Mouse (Mus musculus): Measurements from ENCODE around the gene Gng13. TPM values are rescaled to one million over a fixed set of nuclear protein-coding genes. Genes with fewer than 3 reads are reported as not detected.

Gng13 gene
- polyA plus RNA-seq (2015; fragmentation: Nextera tagmentation; extraction: Ambion mirVana): 4.6 and 5.5 TPM in 2 replicates

GRCm38 (mm10) chr17:25716711-25717637, at the start of gene Gng13:
Gene Gng13 (plus strand): TSS chr17:25717171.
- no peak for DNase-seq (ENCODE audit: low spot score)

- DNase-seq (ENCODE audit: low spot score): no peak
Measured at GRCm38 (mm10) chr17:25668481-25669055, 48.4 kb upstream of the Gng13 start.

- no peak for DNase-seq (ENCODE audit: low spot score)
Measured at GRCm38 (mm10) chr17:25672982-25673381, 44.0 kb upstream of the Gng13 start.

- DNase-seq (ENCODE audit: low spot score): no peak
Measured at GRCm38 (mm10) chr17:25677969-25678368, 39.0 kb upstream of the Gng13 start.

- DNase-seq (ENCODE audit: low spot score): no peak
Measured at GRCm38 (mm10) chr17:25679818-25680217, 37.2 kb upstream of the Gng13 start.

- no peak for DNase-seq (ENCODE audit: low spot score)
Measured at GRCm38 (mm10) chr17:25681636-25682035, 35.3 kb upstream of the Gng13 start.

GRCm38 (mm10) chr17:25686323-25686722, 30.6 kb upstream of the Gng13 start:
- peak; percentile 33 for DNase-seq (ENCODE audit: low spot score)

GRCm38 (mm10) chr17:25688922-25689321, 28.0 kb upstream of the Gng13 start:
- no peak for DNase-seq (ENCODE audit: low spot score)

GRCm38 (mm10) chr17:25696263-25696662, 20.7 kb upstream of the Gng13 start:
- no peak for DNase-seq (ENCODE audit: low spot score)

- peak; percentile 77 for DNase-seq (ENCODE audit: low spot score)
Measured at GRCm38 (mm10) chr17:25698446-25698845, 18.5 kb upstream of the Gng13 start.

- DNase-seq (ENCODE audit: low spot score): peak; percentile 12
Measured at GRCm38 (mm10) chr17:25700863-25701496, 16.0 kb upstream of the Gng13 start.

GRCm38 (mm10) chr17:25709994-25710393, 7.0 kb upstream of the Gng13 start:
- no peak for DNase-seq (ENCODE audit: low spot score)

GRCm38 (mm10) chr17:25711136-25711535, 5.8 kb upstream of the Gng13 start:
- no peak for DNase-seq (ENCODE audit: low spot score)

GRCm38 (mm10) chr17:25715627-25716026, 1.3 kb upstream of the Gng13 start:
- no peak for DNase-seq (ENCODE audit: low spot score)

GRCm38 (mm10) chr17:25716130-25716529, 841 bp upstream of the Gng13 start:
- DNase-seq (ENCODE audit: low spot score): no peak

GRCm38 (mm10) chr17:25717691-25718090, 720 bp downstream of the Gng13 start:
- no peak for DNase-seq (ENCODE audit: low spot score)

GRCm38 (mm10) chr17:25721476-25721875, 4.5 kb downstream of the Gng13 start:
- no peak for DNase-seq (ENCODE audit: low spot score)

GRCm38 (mm10) chr17:25723470-25723869, 6.5 kb downstream of the Gng13 start:
- no peak for DNase-seq (ENCODE audit: low spot score)

- DNase-seq (ENCODE audit: low spot score): no peak
Measured at GRCm38 (mm10) chr17:25723919-25724318, 6.9 kb downstream of the Gng13 start.

- DNase-seq (ENCODE audit: low spot score): no peak
Measured at GRCm38 (mm10) chr17:25725264-25725663, 8.3 kb downstream of the Gng13 start.

GRCm38 (mm10) chr17:25727265-25728008, 10.5 kb downstream of the Gng13 start, which contains the start of the genes Chtf18 and Rpusd1:
Gene Chtf18 (minus strand): TSS chr17:25727419.
Gene Rpusd1 (plus strand): TSS chr17:25727670.
- peak; percentile 99 for DNase-seq (ENCODE audit: low spot score)

- no peak for DNase-seq (ENCODE audit: low spot score)
Measured at GRCm38 (mm10) chr17:25728009-25728270, 11.0 kb downstream of the Gng13 start.
